Mouse (Mus musculus) NIH3T3 (cell line): ENCODE data around the gene Gmppa.
A peak's percentile ranks its signal among the peaks of the same experiment; 100 is the strongest.

Source experiments
- DNase-seq: peaks from one replicate; pipeline ENCODE4 v3.0.0-alpha.2; 2012; ENCODE audit warnings: low read depth

Gmppa gene

GRCm38 (mm10) chr1:75422823-75423471, 12.8 kb upstream of the Gmppa start:
- no peak for DNase-seq

- DNase-seq: no peak
Observed at GRCm38 (mm10) chr1:75423780-75424390, 11.8 kb upstream of the Gmppa start.

- peak; percentile 88 for DNase-seq
Observed at GRCm38 (mm10) chr1:75425796-75426471, 9.8 kb upstream of the Gmppa start.

- no peak for DNase-seq
Observed at GRCm38 (mm10) chr1:75438782-75439181, 3.1 kb downstream of the Gmppa start.

- no peak for DNase-seq
Observed at GRCm38 (mm10) chr1:75440661-75441060, 4.9 kb downstream of the Gmppa start.

GRCm38 (mm10) chr1:75441471-75441996, 5.8 kb downstream of the Gmppa start:
- DNase-seq: no peak

- no peak for DNase-seq
Observed at GRCm38 (mm10) chr1:75442171-75442570, 6.4 kb downstream of the Gmppa start.

GRCm38 (mm10) chr1:75442811-75443210, 7.1 kb downstream of the Gmppa start:
- DNase-seq: no peak

GRCm38 (mm10) chr1:75443247-75444024, 7.7 kb downstream of the Gmppa start:
- DNase-seq: no peak

- no peak for DNase-seq
Observed at GRCm38 (mm10) chr1:75444208-75444607, 8.5 kb downstream of the Gmppa start.

- no peak for DNase-seq
Observed at GRCm38 (mm10) chr1:75445141-75445701, 9.5 kb downstream of the Gmppa start.

- peak; percentile 91 for DNase-seq
Observed at GRCm38 (mm10) chr1:75445751-75446611, 10.3 kb downstream of the Gmppa start.

GRCm38 (mm10) chr1:75446656-75447055, 10.9 kb downstream of the Gmppa start:
- no peak for DNase-seq

GRCm38 (mm10) chr1:75447265-75448051, 11.7 kb downstream of the Gmppa start:
- no peak for DNase-seq

GRCm38 (mm10) chr1:75448052-75448431, 12.3 kb downstream of the Gmppa start:
- DNase-seq: no peak

- DNase-seq: no peak
Observed at GRCm38 (mm10) chr1:75448937-75449336, 13.2 kb downstream of the Gmppa start.

GRCm38 (mm10) chr1:75449377-75450135, 13.8 kb downstream of the Gmppa start:
- no peak for DNase-seq

- no peak for DNase-seq
Observed at GRCm38 (mm10) chr1:75450314-75451005, 14.7 kb downstream of the Gmppa start, which contains the start of gene Asic4. Gene Asic4, plus strand, starts transcription at chr1:75450436.

- no peak for DNase-seq
Observed at GRCm38 (mm10) chr1:75451900-75452299, 16.2 kb downstream of the Gmppa start.
